Mouse (Mus musculus) forebrain, embryonic 14.5 days (tissue): ENCODE results near the gene Aarsd1. TPM values are rescaled to one million over a fixed set of nuclear protein-coding genes. Genes with fewer than 3 reads are reported as not detected.
A peak's percentile ranks its signal among the peaks of the same experiment; 100 is the strongest.

Source experiments
- ATAC-seq: fragments of 200-750 bp; cut with Nextera tagmentation; 2 replicates; pipeline ENCODE4 v1.8.0; 2017; ENCODE audit warnings: mild to moderate bottlenecking, moderate library complexity
- DNase-seq: peaks from one replicate; pipeline ENCODE4 v3.0.0-alpha.2; 2015; ENCODE audit warnings: low spot score
- H3K27ac ChIP-seq: fragments of 300-500 bp; sonication (generic); 2 replicates; pipeline ENCODE4 v1.5.1; 2014; ENCODE audit warnings: low read depth, mild to moderate bottlenecking, control low read depth, low read length, moderate library complexity
- H3K27me3 ChIP-seq: fragments of 300-500 bp; sonication (generic); replicated peaks from 2 replicates; pipeline ENCODE4 v1.6.1; 2014; ENCODE audit warnings: low read length, control low read depth, mixed read lengths; ENCODE audit not compliant: control insufficient read depth, insufficient read depth
- H3K36me3 ChIP-seq: fragments of 300-500 bp; sonication (generic); 2 replicates; pipeline ENCODE4 v1.6.1; 2014; ENCODE audit warnings: low read length, control low read depth; ENCODE audit not compliant: control insufficient read depth, insufficient read depth
- H3K4me1 ChIP-seq: fragments of 300-500 bp; sonication (generic); 2 replicates; pipeline ENCODE4 v1.6.1; 2014; ENCODE audit warnings: antibody characterized with exemption, low read length, control low read depth; ENCODE audit not compliant: control insufficient read depth, insufficient read depth
- H3K4me2 ChIP-seq: fragments of 300-500 bp; sonication (generic); 2 replicates; pipeline ENCODE4 v1.6.1; 2014; ENCODE audit warnings: mild to moderate bottlenecking, control low read depth, low read length
- H3K4me3 ChIP-seq: fragments of 300-500 bp; sonication (generic); 2 replicates; pipeline ENCODE4 v1.5.1; 2014; ENCODE audit warnings: low read depth, low read length, control low read depth
- H3K9ac ChIP-seq: fragments of 300-500 bp; sonication (generic); 2 replicates; pipeline ENCODE4 v1.6.1; 2014; ENCODE audit warnings: mild to moderate bottlenecking, low read length, control low read depth, moderate library complexity
- H3K9me3 ChIP-seq: fragments of 300-500 bp; sonication (generic); replicated peaks from 2 replicates; pipeline ENCODE4 v1.6.1; 2016; ENCODE audit warnings: low read length, control low read depth, mixed read lengths; ENCODE audit not compliant: control insufficient read depth
- WGBS: fragments of 180-500 bp; shearing (Covaris S2); extraction: QIAGEN DNeasy Blood & Tissue Kit; methylation state at CpG from one replicate; pipeline ENCODE4 v1.1.7; 2014; 5-methylcytosine and 5-hydroxymethylcytosine counted together
- polyA plus RNA-seq: library from polyadenylated mRNA; unstranded; fragments of >200 nt; fragmentation: Nextera tagmentation; extraction: Ambion mirVana; gene quantifications from 2 replicates; pipeline ENCODE4 v1.2.1, GENCODE M21; 2014

Aarsd1 gene
- polyA plus RNA-seq, 1 experiment from 2014 or later, result 89.6 TPM

DNA sequence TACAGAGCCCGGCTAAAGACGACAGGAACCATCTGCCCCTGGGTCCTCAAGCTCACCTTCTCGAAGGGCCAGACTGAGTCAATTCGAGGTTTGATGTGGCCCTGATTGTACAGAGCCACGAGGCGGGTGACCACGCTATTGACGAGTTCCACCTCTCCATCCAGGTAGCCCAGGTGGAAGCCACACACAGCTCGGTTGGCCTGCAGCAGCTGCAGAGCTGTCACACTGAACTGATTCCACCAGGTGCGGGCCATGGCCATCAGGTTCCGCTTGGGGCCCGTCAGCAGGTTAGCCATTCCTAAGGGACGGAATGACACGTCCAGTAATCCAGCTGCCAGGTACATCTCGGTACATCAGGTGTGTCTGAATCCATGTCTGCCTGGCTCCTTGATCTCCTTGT is 42.9 kb upstream of the Aarsd1 start:
- H3K9me3 ChIP-seq, result no peaks in the 10 kb centered on the region
- ATAC-seq, result no peak
- no peak overlapping the region for H3K27ac ChIP-seq
- H3K4me1 ChIP-seq, result peaks cover 23% of the 10 kb centered on the region
- no peak overlapping the region for H3K4me3 ChIP-seq
- H3K9ac ChIP-seq, result no peak overlapping the region
- WGBS, result 91% methylated on average over 15 of the region's 15 CpGs
- DNase-seq, result no peak
- no peaks in the 10 kb centered on the region for H3K27me3 ChIP-seq
- H3K4me2 ChIP-seq, result no peak overlapping the region
- peaks cover 65% of the 10 kb centered on the region for H3K36me3 ChIP-seq

DNA sequence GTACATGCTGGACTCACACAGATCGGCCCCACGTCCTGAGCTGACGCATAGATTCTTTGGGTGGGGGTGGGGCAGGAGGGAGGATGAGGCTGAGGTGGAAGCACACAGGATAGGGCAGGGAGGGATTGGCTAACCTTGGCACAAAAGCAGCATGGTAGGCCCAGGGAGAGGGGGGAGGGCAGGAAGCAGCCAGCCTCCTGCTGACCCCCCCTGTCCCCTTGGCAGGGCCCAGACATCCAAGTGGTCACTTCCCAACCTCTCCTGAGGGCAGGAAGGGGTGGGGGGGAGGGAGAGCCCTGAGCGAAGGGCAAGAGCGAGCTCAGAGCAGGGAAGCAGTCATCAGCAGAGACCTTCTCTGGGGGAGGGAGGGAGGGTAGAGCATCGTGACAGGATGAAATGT is 42.3 kb upstream of the Aarsd1 start:
- H3K36me3 ChIP-seq, result peaks cover 65% of the 10 kb centered on the region
- H3K4me1 ChIP-seq, result peaks cover 28% of the 10 kb centered on the region
- 41% methylated on average over 5 of the region's 6 CpGs for WGBS
- no peaks in the 10 kb centered on the region for H3K27me3 ChIP-seq
- no peaks in the 10 kb centered on the region for H3K9me3 ChIP-seq
- no peak overlapping the region for H3K4me2 ChIP-seq
- ATAC-seq (no peak), DNase-seq (no peak)
- no peak overlapping the region for H3K9ac ChIP-seq
- H3K4me3 ChIP-seq, result no peak overlapping the region
- H3K27ac ChIP-seq, result no peak overlapping the region

DNA sequence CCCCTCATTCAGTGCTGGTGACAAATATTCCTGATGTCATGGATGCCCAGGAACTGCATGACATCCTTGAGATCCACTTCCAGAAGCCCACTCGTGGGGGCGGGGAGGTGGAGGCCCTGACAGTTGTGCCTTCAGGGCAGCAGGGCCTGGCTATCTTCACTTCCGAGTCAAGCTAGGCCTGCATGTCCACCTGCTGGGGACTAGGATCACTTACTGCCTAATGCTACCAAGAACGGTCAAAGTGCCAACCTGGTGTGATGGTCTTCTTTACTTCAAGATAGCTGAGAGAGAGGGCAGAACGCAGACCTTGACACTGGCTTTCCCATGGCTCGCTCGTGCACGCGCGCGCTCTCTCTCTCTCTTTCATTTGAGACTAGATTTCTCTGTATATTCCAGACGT is 40.8 kb upstream of the Aarsd1 start:
- no peaks in the 10 kb centered on the region for H3K9me3 ChIP-seq
- no peaks in the 10 kb centered on the region for H3K27me3 ChIP-seq
- no peak overlapping the region for H3K4me2 ChIP-seq
- H3K9ac ChIP-seq, result no peak overlapping the region
- no peak for DNase-seq
- H3K4me1 ChIP-seq, result peaks cover 17% of the 10 kb centered on the region
- H3K27ac ChIP-seq, result no peak overlapping the region
- 87% methylated on average over 12 of the region's 12 CpGs for WGBS
- peaks cover 65% of the 10 kb centered on the region for H3K36me3 ChIP-seq
- no peak for ATAC-seq
- H3K4me3 ChIP-seq, result no peak overlapping the region

DNA sequence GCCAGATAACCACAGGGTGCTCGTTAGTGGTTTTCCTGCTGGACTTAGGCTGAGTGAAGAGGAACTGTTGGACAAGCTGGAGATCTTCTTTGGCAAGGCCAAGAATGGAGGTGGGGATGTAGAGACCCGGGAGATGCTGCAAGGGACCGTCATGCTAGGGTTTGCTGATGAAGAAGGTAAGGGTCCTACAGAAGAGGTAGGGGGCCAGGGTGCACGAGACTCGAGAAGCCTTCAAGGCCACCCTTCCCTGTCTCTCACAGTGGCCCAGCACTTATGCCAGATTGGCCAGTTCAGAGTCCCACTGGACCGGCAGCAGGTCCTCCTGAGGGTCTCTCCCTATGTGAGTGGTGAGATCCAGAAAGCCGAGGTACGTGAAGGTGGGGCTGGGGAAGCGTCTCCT is 40.2 kb upstream of the Aarsd1 start:
- Histone ChIP-seq H3K4me2 (no peak overlapping the region), H3K4me1 (peaks cover 11% of the 10 kb centered on the region), H3K27ac (no peak overlapping the region), H3K9me3 (no peaks in the 10 kb centered on the region), H3K27me3 (no peaks in the 10 kb centered on the region), H3K9ac (no peak overlapping the region), H3K4me3 (no peak overlapping the region), H3K36me3 (peaks cover 61% of the 10 kb centered on the region)
- ATAC-seq (no peak), DNase-seq (no peak)
- 91% methylated on average over 9 of the region's 9 CpGs for WGBS

DNA sequence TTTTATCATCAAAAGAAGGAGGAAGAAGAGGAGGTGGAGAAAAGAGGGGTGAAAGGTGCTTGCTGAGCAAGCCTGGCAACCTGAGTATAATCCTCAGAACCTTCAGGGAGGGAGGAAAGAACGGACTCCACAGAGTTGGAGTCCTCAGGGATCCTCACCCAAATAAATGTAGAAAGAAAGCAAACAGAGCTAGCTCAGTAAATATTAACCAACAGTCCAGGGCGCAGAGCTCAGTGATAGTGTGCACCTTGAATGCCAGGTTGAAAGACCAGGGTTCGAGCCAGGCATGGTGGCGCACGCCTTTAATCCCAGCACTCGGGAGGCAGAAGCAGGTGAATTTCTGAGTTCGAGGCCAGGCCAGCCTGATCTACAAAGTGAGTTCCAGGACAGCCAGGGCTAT is 38.2 kb upstream of the Aarsd1 start:
- ATAC-seq (no peak), DNase-seq (no peak)
- peaks cover 8% of the 10 kb centered on the region; the same call in 1 of the 2 replicates for H3K4me1 ChIP-seq
- 89% methylated on average over 7 of the region's 7 CpGs for WGBS
- no peak overlapping the region for H3K4me3 ChIP-seq
- peaks cover 41% of the 10 kb centered on the region for H3K36me3 ChIP-seq
- H3K27me3 ChIP-seq, result no peaks in the 10 kb centered on the region
- no peak overlapping the region for H3K4me2 ChIP-seq
- H3K27ac ChIP-seq, result no peak overlapping the region
- H3K9ac ChIP-seq, result no peak overlapping the region
- H3K9me3 ChIP-seq, result no peaks in the 10 kb centered on the region

DNA sequence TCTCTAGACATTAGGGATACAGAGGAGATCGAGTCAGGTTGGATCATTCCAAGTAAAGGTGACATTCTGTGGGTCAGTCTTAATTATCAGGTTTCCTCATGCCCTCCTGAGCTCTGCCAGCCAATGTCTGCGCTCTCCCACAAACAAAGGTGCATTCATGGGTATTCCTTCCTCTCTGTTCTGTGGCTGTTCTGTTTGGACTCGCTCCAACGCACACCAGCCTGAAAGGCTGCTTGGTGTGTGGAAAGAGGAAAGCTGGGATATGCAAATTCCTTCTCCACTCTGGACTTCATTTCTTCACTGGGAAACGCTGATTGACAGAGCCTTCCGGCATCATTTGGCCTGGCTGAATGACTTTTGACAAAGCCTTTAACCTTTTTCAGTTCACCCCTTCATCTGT is 37.3 kb upstream of the Aarsd1 start:
- Histone ChIP-seq H3K27ac (peak overlapping the region; percentile 39; the same call in 1 of the 2 replicates), H3K4me1 (peaks cover 8% of the 10 kb centered on the region; the same call in 1 of the 2 replicates), H3K4me2 (no peak overlapping the region), H3K9ac (no peak overlapping the region), H3K9me3 (no peaks in the 10 kb centered on the region), H3K4me3 (no peak overlapping the region), H3K36me3 (peaks cover 31% of the 10 kb centered on the region), H3K27me3 (no peaks in the 10 kb centered on the region)
- peak; percentile 74 for DNase-seq
- ATAC-seq, result peak; percentile 69
- WGBS, result 7% methylated on average over 6 of the region's 6 CpGs

DNA sequence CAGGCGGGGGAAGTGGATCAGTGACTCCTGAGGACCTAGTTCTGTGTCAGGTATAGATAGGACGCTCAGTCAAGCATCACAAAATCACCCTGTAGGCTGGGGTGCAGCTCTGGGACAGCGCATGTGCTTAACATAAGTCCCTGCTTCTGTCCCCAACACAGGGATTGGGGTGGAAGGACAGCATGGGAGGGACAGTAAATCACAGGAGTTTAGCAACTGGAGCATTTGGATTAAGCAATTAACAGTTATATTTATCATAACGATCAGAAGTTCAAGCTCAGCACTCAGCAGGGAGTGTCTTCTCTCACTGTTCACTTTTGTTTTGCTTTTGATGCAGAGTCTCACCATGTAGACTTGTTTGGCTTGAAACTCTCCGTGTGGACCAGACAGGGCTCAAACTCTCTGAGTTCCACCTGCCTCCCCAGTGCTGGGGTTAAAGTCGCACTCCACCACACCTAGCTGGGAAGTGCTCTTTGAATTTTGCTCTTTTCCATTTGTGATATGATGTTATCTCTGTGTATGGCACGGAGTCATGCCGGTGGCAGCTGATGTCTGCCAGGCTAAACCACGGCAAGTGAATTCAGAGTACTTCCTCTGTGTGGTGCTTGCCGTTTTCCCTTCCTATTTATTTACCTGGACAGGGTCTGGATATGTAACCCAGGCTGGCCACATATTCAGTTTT is 34.8 kb upstream of the Aarsd1 start:
- WGBS, result 64% methylated on average over 10 of the region's 10 CpGs
- ATAC-seq (no peak), DNase-seq (no peak)
- no peaks in the 10 kb centered on the region for H3K9me3 ChIP-seq
- H3K27me3 ChIP-seq, result no peaks in the 10 kb centered on the region
- H3K27ac ChIP-seq, result no peak overlapping the region
- no peak overlapping the region for H3K4me3 ChIP-seq
- no peak overlapping the region for H3K4me2 ChIP-seq
- H3K4me1 ChIP-seq, result peaks cover 8% of the 10 kb centered on the region; the same call in 1 of the 2 replicates
- peaks cover 8% of the 10 kb centered on the region; the same call in 1 of the 2 replicates for H3K36me3 ChIP-seq
- no peak overlapping the region for H3K9ac ChIP-seq

DNA sequence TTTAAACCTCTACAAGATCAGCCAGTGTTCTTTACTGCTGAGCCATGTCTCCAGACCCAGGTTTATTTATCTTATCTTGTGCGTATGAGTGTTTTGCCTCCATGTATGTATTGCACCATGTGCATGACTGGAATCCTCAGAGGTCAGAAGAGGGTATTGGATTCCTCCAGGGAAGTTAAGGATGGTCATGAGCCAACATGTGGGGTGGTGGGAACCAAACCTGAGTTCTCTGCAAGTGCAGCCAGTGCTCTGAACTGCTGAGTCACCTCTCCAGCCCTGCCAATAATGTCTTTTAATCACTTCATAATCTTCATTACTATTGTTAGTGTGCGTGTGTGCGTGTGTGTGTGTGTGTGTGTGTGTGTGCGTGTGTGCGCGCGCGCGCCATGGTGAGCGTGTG is 34.1 kb upstream of the Aarsd1 start:
- Histone ChIP-seq H3K4me3 (no peak overlapping the region), H3K4me1 (peaks cover 8% of the 10 kb centered on the region; the same call in 1 of the 2 replicates), H3K36me3 (peaks cover under 1% of the 10 kb centered on the region; the same call in 1 of the 2 replicates), H3K27me3 (no peaks in the 10 kb centered on the region), H3K4me2 (no peak overlapping the region), H3K9me3 (no peaks in the 10 kb centered on the region), H3K27ac (no peak overlapping the region), H3K9ac (no peak overlapping the region)
- DNase-seq (no peak), ATAC-seq (no peak)
- 96% methylated on average over 10 of the region's 10 CpGs for WGBS

DNA sequence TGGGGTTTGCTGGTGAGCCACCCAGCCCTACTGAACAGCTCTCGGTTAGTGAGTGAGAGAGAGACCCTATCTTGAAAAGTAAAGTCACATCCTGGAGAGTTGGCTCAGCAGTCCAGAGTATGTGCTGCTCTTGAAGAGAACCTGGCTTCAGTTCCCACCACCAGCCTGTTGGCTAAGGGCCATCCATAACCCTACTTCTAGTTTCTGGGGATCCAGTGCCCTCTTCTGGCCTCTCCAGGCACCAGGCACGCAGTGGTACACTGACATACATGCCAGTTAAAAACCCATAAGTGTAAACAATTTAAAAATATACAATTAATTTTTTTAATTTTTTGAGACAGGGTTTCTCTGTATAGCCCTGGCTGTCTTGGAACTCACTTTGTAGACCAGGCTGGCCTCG is 33.0 kb upstream of the Aarsd1 start:
- no peaks in the 10 kb centered on the region for H3K27me3 ChIP-seq
- no peak overlapping the region for H3K27ac ChIP-seq
- H3K36me3 ChIP-seq, result peaks cover 8% of the 10 kb centered on the region
- no peak overlapping the region for H3K4me3 ChIP-seq
- ATAC-seq (no peak), DNase-seq (no peak)
- WGBS, result 89% methylated on average over 3 of the region's 3 CpGs
- no peak overlapping the region for H3K9ac ChIP-seq
- no peaks in the 10 kb centered on the region for H3K9me3 ChIP-seq
- H3K4me1 ChIP-seq, result peaks cover 8% of the 10 kb centered on the region; the same call in 1 of the 2 replicates
- H3K4me2 ChIP-seq, result no peak overlapping the region
